Mouse (Mus musculus) gastrocnemius, adult 18-20 months (tissue): ENCODE results near the gene Gpatch1. TPM values are rescaled to one million over a fixed set of nuclear protein-coding genes. Genes with fewer than 3 reads are reported as not detected.
"Not testable (repeated sequence)": the region's sequence is repeated elsewhere in the genome, so short reads cannot be mapped to it uniquely, and the experiment has no call there.

Source experiments
- DNase-seq: peaks from one replicate; pipeline ENCODE4 v3.0.0; 2021; ENCODE audit warnings: low spot score
- total RNA-seq, 2 experiments: library from RNA; stranded (reverse); gene quantifications; 2 replicates each; pipeline ENCODE4 v1.2.3; 2021

Gpatch1 gene
- total RNA-seq, 2 experiments from 2014 or later, result 7.0 to 7.6 TPM

DNA sequence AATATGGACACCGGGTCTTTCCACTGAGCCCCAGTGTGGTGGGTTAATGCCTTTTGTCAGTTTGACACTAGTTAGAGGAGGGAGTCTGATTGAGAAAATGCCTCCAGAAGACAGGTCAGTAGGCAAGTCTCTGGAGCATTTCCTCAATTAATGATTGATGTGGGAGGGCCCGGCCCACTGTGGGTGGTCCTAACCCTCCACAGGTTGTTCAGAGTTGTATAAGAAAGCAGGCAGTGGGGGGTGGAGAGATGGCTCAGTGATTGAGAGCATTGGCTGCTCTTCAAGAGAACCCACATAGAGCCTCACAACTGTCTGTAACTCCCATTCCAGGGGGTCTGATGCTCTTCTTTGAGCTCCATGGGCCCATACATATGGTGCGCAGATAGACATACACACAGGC is 13.3 kb upstream of the Gpatch1 start:
- no peak for DNase-seq

DNA sequence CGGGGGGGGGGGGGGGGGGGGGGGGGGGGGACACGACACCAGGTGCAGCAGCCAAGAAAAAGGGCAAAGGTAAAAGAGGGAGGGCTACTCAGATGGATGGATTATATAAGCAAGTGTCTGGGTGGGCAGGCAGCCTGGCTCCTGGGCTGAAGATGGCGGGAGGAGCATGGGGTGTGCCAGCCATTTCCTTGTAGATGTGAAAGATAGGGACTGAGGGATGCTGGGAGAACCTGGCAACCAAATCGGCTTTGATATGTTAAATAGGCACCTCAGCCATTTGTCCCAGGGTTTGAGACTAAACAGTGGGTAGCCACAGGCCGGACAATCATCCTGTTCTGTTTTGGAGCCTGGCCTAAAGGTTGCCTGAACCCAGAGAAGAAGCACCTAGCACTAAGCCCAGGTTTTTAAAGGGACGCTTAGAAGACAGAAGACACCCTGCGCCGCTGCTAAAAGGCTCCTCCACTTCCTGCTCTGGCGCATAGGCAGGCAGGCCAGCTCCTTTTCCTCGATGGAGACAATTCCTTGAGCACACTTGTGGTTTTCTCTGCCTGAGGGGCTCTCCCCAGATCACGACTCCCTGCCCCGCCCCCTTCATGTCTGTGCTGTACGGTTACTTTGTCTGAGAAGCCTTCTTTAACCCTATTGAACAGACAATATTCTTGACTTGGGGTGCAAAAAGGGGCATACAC is 4.6 kb upstream of the Gpatch1 start:
- DNase-seq, result no peak

DNA sequence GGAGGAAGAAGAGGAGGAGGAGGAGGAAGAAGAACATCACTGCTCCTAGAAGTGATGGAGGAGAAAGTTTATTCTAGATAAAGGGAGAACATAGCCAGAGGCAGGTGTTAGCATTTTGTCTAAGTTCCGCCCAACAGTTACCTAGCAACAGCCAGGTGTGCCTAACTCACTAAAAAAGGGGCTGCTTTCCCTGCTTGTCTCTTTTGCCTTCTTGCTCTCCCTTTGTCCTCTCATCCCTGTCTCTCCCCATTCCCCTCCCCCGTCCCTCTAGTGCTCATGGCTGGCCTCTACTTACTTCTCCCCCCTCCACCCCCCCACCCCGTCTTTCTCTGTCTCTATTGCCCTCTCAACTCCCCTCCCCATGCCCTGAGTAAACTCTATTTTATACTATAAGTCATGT is 3.9 kb upstream of the Gpatch1 start:
- DNase-seq, result no peak

DNA sequence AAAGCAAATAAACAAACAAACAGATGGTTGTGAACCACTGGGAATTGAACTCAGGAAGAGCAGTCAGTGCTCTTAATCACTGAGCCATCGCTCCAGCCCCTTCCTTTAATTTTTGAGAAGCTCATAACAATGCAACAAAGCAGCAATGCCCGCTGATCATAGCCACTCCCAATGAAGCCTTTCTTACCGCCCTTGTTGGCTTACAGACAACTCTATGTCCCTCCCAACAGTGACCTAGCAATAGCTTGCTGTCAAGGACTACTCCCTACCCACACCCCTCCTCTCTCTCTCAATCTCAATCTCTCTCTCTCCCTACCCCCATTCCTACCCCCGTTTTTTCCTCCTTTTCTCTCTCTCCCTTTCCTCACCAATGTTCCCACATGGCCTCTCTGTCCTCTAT is 1.5 kb upstream of the Gpatch1 start:
- peak; percentile 15 for DNase-seq

DNA sequence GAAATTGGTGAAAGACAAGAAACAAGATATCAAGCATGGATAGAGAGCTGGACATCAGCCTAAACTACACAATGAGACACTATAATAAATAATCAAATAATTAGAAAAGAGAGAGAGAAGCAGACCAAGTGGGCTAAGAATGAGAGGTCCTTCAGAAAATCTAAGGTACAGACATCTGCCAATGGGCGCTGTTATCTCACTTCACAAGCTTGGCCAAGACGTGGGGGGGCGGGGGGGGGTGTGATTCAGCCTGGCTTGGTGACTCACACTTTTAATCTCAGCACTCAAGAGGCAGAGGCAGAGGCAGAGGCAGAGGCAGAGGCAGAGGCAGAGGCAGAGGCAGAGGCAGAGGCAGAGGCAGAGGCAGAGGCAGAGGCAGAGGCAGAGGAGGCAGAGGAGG is 981 bp upstream of the Gpatch1 start:
- DNase-seq, result not testable (repeated sequence)

DNA sequence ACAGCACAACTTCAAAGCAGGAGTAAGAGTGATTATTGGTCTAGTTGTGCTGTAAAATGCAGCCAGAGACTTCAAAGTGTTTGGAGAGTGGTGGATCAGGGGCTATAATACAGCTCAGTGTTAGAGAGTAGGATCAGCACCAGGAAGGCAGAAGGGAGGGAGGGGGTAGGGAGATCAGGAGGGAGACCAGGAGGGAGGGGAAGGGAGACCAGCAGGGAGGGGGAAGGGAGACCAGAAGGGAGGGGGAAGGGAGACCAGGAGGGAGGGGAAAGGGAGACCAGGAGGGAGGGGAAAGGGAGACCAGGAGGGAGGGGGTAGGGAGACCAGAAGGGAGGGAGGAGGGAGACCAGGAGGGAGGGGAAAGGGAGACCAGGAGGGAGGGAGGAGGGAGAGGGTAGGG is 4.1 kb downstream of the Gpatch1 start:
- no peak for DNase-seq

DNA sequence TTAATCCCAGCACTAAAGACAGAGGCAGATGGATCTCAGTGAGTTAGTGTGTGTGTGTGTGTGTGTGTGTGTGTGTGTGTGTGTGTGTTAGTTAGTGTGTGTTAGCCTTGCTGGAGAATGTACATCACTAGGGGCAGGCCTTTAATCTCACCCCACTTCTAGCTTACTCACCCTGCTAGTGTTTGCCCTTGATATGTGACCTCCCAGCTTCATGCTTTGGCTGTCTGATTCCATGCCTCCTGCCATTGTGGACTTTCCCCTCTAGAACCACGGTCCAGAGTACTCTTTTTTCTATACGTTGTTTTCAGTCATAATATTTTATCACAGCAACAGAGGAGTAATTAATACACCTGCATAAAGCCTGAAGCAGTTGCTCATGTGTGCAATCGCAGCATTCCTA is 7.0 kb downstream of the Gpatch1 start:
- no peak for DNase-seq

DNA sequence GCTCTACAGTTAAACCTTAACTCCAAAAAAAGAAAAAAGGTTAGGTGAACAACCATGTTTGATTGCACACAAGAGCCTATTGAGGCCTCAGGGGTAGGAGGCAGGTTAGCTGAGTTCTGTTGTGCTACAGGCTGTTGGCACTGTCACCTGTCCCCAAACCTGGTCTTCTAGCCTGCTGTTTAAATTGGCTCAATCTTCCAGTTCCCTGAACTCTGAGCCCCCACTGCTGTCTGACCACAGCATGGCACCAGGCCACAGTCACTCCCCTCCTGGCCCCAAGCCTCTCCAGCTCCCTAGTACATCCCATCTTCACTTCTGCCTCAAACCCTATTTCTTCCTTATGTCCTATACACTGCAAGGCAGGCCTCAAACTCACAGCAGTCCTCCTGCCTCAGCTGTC is 17.4 kb downstream of the Gpatch1 start:
- no peak for DNase-seq

DNA sequence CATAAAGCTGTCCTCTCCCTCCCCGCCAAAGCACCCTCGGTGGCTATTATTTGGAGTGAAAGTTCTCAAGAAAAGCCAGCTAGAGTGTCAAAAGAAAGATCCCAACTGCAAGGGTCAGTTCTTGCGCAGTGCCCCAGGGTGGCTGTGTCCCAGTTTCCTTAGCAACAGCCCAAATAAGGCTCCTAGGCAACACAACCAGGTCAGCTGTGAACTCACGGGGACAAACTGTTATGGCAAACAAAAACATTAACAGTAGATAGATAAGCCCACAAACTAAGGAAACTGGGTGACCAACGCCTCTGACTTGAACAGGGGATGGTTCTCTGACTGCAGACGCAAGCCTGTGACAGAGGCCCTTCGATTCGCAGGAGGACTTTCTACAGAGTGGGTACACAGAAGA is 18.6 kb downstream of the Gpatch1 start:
- DNase-seq, result no peak

DNA sequence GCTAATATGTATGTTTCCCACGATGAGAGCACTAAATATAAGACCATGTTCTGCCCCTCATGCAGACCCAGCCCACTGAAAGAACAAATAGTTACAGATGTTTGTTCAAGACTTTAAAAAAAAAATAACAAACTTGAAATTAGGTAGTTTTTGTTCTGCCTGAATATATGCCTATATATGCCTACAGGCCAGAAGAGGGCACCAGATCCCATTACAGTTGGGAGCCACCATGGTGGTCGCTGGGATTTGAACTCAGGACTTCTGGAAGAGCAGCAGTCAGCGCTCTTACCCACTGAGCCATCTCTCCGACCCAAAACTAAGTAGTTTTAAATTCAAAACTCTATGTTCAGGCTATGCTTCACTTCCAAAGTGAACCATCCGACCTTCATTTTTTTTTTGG is 20.4 kb downstream of the Gpatch1 start:
- DNase-seq, result no peak

DNA sequence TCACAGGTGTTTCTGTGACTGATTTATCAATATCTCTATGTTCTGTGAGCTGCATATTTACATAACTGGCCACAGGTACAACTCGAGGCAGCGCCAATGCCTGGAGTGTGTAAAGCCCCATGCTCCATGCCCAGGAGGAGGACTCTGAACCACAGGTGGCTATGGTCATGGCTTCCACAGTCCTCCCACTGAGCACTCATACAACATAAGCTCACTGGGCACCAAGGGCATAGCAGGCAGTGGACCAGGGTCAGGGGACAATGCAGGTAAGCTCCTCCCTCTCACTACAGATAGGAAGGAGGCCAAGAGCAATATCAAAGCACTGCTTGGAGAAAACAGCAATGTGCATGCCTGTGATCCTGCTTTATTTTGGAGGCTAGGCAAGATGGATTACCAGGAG is 22.6 kb downstream of the Gpatch1 start:
- DNase-seq, result no peak

DNA sequence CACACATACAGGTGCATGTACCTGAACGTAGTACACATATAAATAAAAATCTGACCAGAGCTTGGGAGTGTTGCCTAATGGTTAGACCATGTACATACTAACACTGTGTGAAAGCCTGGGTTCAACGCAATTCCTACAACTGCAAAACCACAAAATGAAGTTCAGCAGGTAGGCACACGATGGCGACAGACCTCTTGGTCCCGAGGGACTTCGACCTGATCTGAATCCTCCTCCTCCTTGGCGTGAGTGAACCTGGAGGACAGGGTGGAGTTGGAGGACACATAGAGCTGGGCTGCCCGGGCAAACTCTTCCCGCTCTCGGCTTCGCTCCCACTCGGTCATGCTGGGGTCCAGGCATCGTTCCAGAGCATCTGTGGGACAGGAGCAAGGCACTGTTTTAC is 24.8 kb downstream of the Gpatch1 start:
- no peak for DNase-seq

DNA sequence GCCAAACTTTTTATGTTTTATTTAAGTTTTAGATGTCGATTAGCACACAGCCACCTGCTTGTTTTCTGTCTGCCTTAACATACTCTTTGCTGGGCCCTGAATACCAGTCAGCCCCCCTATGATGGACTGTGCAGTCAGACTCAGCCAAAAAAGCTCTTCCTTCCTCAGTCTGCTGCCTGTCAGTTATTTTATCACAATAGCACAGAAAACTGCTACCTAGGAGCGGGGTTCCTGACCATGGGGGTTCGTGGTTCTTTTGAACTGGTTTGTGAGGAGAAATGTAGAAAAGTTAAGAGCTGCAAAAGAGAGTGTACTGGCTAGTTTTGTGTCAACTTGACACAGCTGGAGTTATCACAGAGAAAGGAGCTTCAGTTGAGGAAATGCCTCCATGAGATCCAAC is 39.3 kb downstream of the Gpatch1 start:
- DNase-seq, result no peak

DNA sequence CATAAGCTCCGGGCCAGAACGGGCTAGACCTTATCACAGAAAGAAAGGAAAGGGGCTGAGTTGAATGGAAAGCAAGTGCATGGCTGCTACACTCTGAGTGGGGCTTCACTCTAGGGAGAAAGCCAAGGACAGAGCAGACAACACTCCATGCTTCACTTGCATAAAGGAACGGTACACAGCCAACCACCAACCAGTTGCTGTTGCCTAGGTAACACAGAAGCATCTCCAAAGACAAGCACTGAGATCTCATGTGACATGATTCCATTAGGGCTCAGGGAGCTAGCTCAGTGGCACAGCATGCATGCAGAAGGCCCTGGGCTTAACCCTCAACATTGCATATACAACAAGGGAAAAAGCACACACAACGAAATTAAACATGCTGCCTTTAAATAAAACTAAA is 40.8 kb downstream of the Gpatch1 start:
- no peak for DNase-seq

DNA sequence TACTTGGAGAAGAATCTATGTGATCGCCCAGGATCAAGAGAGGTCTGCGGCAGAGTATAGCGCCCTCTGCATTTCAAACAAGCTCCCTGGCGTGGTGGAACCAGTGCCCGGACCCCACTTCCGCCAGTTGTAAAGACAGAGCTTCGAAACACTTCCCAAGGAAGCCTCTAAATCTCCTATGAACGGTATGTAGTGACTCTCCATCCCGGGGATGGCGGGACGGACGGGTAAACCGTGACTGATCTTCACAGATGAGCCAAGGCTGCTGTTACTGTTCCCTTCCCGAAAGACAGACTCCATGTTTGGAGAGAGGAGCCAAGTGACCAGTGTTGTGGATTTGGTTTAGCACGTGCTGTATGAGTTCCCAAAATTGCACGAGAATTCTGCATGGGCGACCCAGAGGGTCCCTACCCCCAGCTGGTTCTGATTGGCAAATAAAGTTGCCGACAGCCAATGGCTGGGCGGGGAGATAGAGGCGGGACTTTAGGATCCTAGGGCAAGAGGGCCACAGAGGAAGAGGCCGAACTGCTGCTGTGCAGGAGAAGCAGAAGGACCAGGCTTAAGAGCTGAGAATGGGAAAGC is 48.7 kb downstream of the Gpatch1 start:
- peak; percentile 29 for DNase-seq

DNA sequence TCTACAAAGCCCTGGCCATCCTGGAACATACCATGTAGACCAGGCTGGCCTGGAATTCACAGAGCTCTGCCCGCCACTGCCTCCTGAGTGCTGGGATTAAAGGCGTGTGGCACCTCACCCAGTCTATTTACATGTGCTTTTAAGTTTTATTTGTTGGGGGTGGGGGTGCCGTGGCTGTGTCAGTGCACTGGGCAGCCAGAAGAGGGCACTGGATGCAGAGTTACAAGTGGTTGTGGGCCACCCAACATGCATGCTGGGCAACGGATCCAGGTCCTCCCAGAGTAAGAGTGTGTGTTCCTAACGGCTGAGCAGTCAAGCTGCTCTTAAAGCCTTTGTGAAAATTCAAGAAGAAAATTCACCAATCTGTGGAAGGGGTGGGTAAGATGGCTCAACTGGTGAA is 50.4 kb downstream of the Gpatch1 start:
- DNase-seq, result no peak

DNA sequence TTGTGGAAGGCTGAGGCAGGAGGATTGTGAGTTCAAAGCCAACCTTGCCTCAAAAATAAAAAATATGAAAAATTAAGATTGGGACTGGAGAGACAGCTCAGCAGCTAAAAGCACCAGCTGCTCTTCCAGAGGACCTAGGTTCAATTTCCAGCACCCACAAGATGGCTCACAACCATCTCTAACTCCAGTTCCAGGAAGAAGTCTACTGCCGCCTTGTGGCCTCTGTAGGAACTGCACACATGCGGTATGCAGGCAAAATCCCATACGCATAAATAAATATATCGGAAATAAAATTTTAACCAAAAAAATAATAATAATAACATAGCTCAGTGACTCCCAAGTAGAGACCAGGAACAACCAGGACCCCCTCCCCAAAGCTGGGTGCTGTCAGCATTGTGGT is 51.6 kb downstream of the Gpatch1 start:
- no peak for DNase-seq

DNA sequence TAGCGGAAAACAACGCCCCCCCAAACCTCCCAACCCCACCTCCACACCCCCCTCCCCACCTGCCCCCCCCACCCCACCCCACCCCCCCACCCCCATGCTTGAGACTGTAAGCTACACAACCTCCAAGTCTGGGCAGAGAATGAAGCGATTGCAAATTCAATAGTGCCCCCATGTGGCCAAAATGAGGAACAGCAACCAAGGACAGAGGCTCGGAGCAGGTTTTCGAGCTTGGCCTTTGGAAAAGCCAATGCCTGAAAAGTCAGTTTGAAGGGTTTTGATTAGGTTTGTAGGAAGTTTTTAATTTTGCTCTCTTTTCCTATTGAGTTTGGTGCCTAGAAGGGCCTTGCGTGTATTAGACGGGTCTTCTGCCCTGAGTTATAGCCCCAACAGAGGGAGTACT is 53.5 kb downstream of the Gpatch1 start:
- peak; percentile 40 for DNase-seq

DNA sequence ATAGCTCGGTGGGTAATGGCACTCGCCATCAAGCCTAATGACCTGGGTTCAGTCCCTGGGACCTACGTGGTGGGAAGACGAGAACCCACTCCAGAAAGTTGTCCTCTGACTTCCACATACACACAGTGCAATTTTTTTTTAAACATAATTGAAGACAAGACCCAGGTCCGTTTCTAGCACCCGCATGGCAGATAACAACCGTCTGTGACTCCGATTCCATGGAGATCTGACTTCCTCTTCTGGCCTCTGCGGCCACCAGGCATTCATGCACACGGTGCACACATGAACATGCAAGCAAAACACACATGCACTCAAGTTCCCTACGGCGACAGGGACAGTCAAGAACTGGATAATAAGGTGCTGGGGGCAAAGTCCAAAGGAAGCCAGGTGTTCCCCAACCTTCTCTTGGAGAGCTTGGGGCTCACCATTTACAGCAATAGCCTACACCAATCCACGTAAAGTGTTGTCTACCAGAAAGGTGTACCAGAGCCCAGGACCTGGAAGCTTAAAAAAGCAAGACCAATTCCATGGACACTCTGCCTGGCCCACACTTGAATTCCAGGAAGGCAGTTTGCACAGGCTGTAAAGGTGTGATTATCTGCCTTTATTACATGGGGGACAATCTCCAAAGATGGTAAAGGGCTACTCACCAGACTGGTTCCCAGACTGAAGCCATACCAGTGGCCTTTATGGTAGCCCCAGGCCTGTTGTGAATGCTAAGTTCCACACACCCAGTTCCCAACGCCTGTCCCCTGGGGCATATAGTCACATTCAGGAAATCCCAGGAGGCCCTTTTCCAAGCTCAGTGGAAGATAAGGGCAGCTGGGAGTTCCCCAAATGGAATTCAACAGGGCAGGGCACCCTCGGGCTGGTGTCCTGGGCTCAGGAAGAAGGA is 54.4 kb downstream of the Gpatch1 start:
- no peak for DNase-seq

DNA sequence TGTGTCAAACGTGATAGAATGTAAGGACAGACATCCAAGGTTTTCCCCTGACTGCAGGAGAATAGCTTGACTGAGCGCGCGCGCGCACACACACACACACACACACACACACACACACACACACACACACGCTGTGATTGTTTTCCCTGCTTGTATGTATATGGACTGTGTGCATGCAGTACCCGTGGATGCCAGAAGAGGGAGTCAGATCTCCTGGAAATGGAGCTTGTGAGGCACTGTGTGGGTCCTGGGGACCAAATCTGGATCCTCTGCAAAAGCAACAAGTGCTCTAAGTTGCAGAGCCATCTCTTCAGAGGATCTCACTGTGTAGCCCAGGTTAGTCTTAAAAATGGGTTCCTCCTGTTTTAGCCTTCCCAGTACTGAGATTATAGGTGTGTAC is 58.9 kb downstream of the Gpatch1 start:
- no peak for DNase-seq

DNA sequence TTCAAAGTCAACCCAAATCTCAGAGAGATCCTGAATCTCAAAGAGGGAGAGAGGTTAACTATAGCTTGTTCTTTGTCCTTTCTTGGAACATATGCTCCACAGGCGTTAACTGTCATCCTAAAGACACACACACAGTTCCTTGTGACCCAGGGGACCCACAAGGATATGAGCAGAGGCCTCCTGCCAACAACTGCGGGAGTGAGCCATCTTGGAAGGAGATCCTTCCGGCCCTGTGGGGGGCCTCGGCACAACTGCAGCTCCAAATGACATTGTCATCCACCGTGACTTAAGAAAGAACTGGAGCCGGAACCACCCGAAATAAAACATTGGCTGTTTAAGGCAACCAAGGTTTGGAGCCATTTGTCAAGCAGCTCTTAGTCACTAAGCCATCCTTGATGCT is 59.9 kb downstream of the Gpatch1 start:
- DNase-seq, result no peak

DNA sequence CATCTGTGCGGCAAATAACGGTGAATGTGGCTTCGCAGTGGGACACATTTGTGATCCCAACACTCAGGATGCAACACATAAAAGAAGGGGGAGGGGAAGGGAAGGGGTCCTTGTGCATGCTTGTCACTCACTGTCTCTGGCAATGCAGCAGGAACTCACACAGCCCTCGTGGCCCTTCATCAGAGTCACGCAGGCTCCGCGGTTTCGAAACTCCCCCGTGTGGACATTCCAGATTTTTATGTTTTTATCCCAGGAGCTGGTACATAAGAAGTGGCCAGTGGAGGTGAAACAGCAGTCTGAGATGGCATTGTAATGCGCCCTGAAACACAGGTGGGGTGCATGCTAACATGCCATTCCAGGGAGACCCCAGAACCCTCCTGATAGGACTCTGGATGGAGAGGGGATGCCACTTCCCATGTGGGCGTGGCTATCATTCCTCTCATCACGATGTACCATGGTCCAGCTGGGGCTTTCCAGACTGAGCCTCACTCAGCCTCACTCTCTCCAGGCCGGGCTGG is 66.1 kb downstream of the Gpatch1 start:
- DNase-seq, result no peak
